Mouse (Mus musculus) megakaryocyte, embryonic 14.5 days (primary cell): ENCODE measurements around the gene Pfkm. TPM values are rescaled to one million over a fixed set of nuclear protein-coding genes. Genes with fewer than 3 reads are reported as not detected.

ENCODE experiments used
- H3K27me3 ChIP-seq: replicated peaks from 2 replicates; pipeline ENCODE3; 2012; ENCODE audit warnings: inconsistent platforms
- H3K36me3 ChIP-seq: replicated peaks from 2 replicates; pipeline ENCODE3; 2012; ENCODE audit warnings: low read length, inconsistent platforms, mixed read lengths
- H3K4me1 ChIP-seq: 2 replicates; pipeline ENCODE4 v1.6.1; 2012; ENCODE audit warnings: inconsistent platforms
- H3K4me3 ChIP-seq: replicated peaks from 2 replicates; pipeline ENCODE3; 2012; ENCODE audit warnings: moderate library complexity, mild to moderate bottlenecking, inconsistent platforms
- H3K9me3 ChIP-seq: 2 replicates; pipeline ENCODE4 v1.6.1; 2012; ENCODE audit warnings: inconsistent platforms
- FLI1 ChIP-seq: IDR thresholded peaks from 2 replicates; pipeline ENCODE4 v1.6.1; 2012; ENCODE audit warnings: low read length, inconsistent platforms, mixed read lengths
- GATA1 ChIP-seq: IDR thresholded peaks from 3 replicates; pipeline ENCODE4 v1.6.1; 2012; ENCODE audit warnings: mixed read lengths, low read length, inconsistent platforms, borderline replicate concordance
- polyA plus RNA-seq: library from polyadenylated mRNA; stranded (reverse); fragments of >175 nt; gene quantifications from 2 replicates; pipeline ENCODE4 v1.2.3, GENCODE M21; 2012; ENCODE audit warnings: low replicate concordance; ENCODE audit not compliant: insufficient read depth

The Pfkm gene
- polyA plus RNA-seq, 1 experiment = 10.2 TPM

DNA sequence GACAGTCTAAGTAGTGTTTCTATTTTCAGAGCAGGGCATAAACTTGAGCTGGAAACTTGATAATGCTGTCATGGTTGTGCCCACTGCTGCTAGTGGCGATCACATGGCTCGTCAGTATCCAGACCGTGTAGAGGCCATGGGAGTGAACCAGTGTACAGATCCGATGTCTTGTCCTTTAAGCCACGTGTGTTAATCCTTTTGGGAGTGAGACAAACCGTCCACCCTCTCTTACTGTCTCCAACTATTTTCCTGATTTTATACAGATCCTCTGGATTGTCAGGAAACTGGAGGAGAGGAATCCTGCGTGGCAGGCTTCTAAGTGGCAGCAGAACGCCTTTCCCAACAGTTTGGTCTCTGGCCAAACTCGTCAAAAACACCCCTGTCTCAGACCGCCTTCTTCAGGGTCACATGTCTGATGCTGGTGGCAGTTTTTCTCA is 56.8 kb downstream of the Pfkm start:
- peaks cover 25% of the 10 kb centered on the region for H3K4me1 ChIP-seq
- H3K27me3 ChIP-seq = peaks cover 5% of the 10 kb centered on the region
- H3K36me3 ChIP-seq = no peaks in the 10 kb centered on the region
- no peaks in the 10 kb centered on the region for H3K9me3 ChIP-seq
- no peak overlapping the region for H3K4me3 ChIP-seq
- TF ChIP-seq GATA1 (no peak), FLI1 (no peak)

DNA sequence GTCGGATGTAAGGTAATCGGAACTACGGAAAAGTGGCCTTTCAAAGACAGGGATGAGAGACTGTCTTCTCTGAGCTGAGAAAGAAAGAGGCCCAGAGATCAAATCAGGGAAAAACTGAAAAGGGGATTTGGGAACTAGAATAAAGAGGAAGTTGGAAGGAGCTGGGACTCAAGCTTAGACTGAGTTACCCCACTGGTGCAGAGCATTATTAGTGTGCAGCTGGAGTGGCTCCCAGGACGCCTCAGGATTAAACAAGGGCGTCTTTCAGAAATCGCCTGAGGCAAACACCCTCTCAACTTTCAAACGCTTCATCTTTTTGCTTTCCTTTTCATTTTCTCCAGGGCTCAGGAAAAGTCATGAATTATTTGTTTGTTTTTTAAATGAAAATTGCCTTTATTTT is 60.5 kb downstream of the Pfkm start:
- Histone ChIP-seq H3K4me1 (peaks cover 21% of the 10 kb centered on the region), H3K9me3 (no peaks in the 10 kb centered on the region), H3K4me3 (no peak overlapping the region), H3K36me3 (no peaks in the 10 kb centered on the region), H3K27me3 (peaks cover 8% of the 10 kb centered on the region)
- TF ChIP-seq GATA1 (no peak), FLI1 (no peak)

DNA sequence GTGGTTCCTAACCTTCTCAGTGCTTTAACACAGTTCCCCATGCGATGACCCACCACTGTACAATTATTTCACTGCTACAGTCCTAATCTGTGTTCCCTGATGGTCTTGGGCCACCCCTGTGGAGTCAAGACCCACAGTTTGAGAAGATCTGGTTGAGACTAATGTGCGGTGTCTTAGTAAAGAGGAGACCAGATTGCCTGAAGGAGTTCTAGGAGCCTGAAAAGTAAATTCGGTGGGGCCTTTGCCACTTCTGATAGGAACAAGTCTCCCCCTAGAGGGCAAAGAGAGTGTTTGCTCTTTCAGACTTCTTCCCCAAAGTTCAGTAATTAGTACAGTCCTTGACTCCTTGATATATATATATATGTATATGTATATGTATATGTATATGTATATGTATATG is 61.2 kb downstream of the Pfkm start:
- Histone ChIP-seq H3K4me3 (no peak overlapping the region), H3K9me3 (no peaks in the 10 kb centered on the region), H3K4me1 (peaks cover 21% of the 10 kb centered on the region), H3K27me3 (peaks cover 8% of the 10 kb centered on the region), H3K36me3 (no peaks in the 10 kb centered on the region)
- no peak for TF ChIP-seq GATA1
- TF ChIP-seq FLI1 = no peak

DNA sequence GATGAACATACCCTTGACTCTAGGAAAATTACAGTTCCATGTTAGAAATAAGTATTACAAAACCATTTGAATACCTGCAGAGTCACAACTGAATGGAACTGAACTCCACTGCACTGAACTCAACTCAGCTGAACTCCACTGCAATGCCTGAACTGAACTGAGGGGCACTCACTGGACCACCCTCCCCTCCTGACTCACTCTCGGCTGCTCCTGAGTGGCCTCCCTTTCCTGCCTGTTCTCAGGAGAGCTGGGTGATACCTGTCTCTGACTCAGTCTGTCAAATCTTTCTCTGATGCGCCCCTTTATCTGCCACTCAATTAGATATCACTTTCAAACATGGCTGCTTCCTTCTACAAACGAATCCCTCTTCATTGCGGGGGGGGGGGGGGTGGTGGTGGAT is 61.8 kb downstream of the Pfkm start:
- Histone ChIP-seq H3K27me3 (peaks cover 8% of the 10 kb centered on the region), H3K4me1 (peaks cover 18% of the 10 kb centered on the region), H3K36me3 (no peaks in the 10 kb centered on the region), H3K4me3 (no peak overlapping the region), H3K9me3 (no peaks in the 10 kb centered on the region)
- TF ChIP-seq GATA1 (no peak), FLI1 (no peak)

DNA sequence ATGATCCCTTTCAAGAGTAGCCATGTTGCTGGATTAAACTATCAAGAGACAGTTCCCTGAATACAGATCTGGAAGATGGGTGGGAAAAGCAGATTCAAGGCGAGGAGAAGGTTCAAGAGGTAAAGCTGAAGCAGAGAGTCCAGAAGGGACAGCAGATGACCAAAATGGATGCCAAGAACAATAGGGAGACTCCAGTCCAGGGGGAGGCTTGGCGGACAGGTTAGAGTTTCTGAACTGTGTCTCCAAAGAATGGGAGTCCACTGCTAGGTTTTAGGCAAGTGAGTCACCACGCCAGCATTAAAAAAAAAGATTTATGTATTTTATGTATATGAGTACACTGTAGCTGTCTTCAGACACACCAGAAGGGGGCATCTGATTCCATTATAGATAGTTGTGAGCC is 62.2 kb downstream of the Pfkm start:
- H3K9me3 ChIP-seq = no peaks in the 10 kb centered on the region
- no peak for TF ChIP-seq GATA1
- no peak for TF ChIP-seq FLI1
- no peaks in the 10 kb centered on the region for H3K36me3 ChIP-seq
- H3K4me3 ChIP-seq = no peak overlapping the region
- peaks cover 16% of the 10 kb centered on the region for H3K4me1 ChIP-seq
- H3K27me3 ChIP-seq = peaks cover 10% of the 10 kb centered on the region

DNA sequence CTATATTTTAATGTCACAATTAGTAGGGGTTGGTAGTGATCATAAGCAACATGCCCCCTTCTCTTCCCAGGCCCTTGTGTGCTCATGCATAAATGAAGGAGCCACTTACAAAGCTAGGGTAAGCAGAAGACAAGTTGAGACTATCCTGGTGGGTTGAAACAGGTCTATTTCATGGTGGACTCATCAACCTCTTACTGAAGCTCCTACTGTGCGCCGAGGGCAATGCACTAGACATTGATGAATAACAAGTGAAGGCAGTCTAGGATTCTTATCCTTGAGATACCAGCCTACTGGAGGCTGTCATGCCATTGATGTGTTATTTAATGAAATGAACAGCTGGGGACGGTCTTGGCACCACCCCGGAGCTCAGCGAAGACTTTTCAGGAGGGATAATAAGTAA is 62.9 kb downstream of the Pfkm start:
- Histone ChIP-seq H3K27me3 (peaks cover 12% of the 10 kb centered on the region), H3K36me3 (no peaks in the 10 kb centered on the region), H3K9me3 (no peaks in the 10 kb centered on the region), H3K4me3 (no peak overlapping the region), H3K4me1 (peaks cover 16% of the 10 kb centered on the region)
- TF ChIP-seq FLI1 (no peak), GATA1 (no peak)

DNA sequence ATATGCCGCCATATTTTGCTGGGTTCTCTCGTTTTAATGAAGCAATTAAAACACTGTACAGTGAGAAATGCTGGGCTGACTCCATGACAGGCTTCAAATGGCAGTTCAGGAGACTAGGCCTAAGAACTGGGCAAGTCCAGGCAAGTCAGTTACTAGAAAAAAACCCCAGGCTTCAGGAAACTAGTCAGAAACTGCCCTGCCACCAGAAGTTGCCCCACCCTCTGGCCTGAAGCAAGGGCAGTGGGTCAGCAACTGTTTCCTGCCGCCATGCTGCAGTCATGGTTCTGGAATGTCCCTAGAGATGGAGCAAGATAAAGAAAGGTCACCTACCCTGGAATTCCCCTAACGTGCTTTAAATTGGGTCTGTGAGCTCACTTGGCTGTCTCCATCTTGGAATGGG is 63.6 kb downstream of the Pfkm start:
- H3K4me1 ChIP-seq = peaks cover 16% of the 10 kb centered on the region
- TF ChIP-seq FLI1 (no peak), GATA1 (no peak)
- H3K27me3 ChIP-seq = peaks cover 13% of the 10 kb centered on the region
- no peak overlapping the region for H3K4me3 ChIP-seq
- no peaks in the 10 kb centered on the region for H3K36me3 ChIP-seq
- H3K9me3 ChIP-seq = no peaks in the 10 kb centered on the region

DNA sequence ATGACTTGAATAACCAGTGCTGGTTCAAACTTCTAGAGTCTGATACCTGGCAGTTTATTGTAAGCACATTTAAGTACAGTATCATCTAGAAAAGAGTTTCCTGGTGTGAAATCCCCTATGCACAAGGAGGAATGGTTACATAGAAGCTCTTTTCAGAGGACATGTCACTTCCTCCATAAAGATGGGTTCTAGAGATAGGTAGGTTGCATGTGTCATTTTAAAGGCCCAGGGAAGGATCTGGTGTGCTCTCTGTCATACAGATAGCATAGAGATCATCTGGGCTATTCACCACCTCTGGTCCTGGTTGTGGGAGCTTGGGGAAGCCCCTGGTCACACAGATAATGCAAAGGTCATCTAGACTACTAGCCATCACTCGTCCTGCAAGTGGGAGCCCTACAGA is 64.9 kb downstream of the Pfkm start:
- TF ChIP-seq FLI1 (no peak), GATA1 (no peak)
- Histone ChIP-seq H3K4me1 (peaks cover 16% of the 10 kb centered on the region), H3K36me3 (no peaks in the 10 kb centered on the region), H3K27me3 (peaks cover 22% of the 10 kb centered on the region), H3K4me3 (no peak overlapping the region), H3K9me3 (no peaks in the 10 kb centered on the region)

DNA sequence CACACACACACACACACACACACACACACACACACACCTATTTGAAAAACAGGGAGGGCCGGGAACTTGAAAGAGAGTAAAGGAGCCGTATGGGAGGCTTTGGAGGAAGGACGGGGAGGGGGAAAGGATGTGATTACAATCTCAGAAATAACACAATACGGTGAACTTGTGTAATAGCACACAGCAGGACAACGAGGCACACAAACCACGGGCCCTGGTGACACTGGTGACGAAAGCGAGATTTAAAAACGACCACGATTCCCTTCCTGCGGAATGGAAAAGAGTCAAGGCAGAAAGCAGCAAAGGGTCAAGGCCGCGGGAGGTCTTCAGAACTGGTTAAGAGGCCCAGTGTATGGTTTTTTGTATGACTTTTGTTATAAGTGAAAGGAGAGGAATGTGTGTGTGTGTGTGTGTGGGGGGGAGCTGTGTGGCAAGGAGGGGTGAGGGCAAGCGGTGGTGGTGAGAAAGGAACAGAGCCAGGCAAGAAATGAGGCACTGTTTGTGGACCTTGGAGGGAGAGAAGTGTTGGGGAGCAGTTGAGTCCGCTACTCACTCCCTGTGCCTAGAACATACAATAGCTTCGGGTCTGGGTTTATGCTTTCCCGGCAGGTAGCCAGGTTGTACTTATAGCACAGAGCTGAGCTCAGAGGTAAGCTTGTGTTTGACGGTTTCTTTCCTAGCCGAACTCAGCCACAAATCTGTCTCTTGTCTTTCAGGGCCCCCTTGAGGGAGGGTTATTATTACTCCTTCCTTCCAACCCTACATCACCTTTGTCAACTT is 68.8 kb downstream of the Pfkm start:
- Histone ChIP-seq H3K4me3 (no peak overlapping the region), H3K27me3 (peaks cover 52% of the 10 kb centered on the region), H3K36me3 (no peaks in the 10 kb centered on the region), H3K9me3 (no peaks in the 10 kb centered on the region), H3K4me1 (0 out of 2 replicates have a peak, but pooled peaks cover 5% of the 10 kb centered on the region)
- TF ChIP-seq GATA1 = no peak
- TF ChIP-seq FLI1 = no peak

DNA sequence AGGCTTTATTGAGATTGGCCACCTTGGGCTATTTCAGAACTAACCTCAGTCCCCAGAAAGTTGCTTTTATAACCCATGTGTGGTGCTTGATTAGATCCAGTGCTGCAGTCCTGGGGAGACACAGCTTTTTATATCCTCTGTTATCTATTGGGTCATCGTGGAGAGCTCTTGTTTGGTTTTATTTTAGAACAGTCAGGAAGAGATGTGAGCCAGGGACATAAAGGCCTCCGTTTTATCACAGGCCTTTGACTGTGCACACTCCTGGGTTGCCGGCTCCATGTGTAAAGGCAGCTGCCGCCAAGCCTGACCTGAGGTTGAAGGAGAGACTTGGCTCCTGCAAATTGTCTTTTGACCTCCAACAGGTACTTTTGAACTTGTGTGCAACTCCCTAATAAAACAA is 70.2 kb downstream of the Pfkm start:
- Histone ChIP-seq H3K4me1 (peaks cover 5% of the 10 kb centered on the region), H3K27me3 (peaks cover 62% of the 10 kb centered on the region), H3K36me3 (no peaks in the 10 kb centered on the region), H3K4me3 (no peak overlapping the region), H3K9me3 (no peaks in the 10 kb centered on the region)
- TF ChIP-seq FLI1 (no peak), GATA1 (no peak)

DNA sequence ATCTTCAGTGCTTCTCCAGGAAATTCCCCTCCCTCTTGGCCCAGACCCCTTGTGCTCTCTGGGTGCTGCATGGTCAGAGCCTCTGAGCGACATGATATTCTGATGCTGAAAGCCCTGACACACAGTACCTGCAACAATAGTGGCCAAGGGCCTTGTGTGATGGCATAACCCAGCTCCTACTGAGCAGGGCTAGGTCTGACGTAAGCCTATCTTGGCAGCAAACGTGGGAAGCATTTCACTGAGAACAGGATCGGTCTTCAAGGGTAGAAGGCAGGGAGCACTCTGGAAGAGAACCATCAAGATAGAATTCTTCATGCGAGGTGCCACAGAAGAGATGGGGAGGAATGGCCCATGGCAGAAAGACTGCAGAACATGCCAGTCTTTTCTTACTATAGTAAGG is 73.1 kb downstream of the Pfkm start, which contains the start of gene Asb8:
Gene Asb8 (minus strand): TSS at position 101 of the 400 bp plus-strand sequence.
- TF ChIP-seq GATA1 (no peak), FLI1 (no peak)
- Histone ChIP-seq H3K4me3 (no peak within 1 kb of the TSS), H3K27me3 (peaks cover 86% of the 10 kb centered on the region), H3K9me3 (no peaks in the 10 kb centered on the region), H3K36me3 (no peaks in the 10 kb centered on the region), H3K4me1 (peaks cover 22% of the 10 kb centered on the region)
